Mouse (Mus musculus) embryo, embryonic 11 days (tissue): ENCODE measurements around the gene Gm5089.

Experiments used
- DNase-seq: peaks from one replicate; pipeline ENCODE4 v3.0.0-alpha.2; 2015

Gene Gm5089

GRCm38 (mm10) chr14:122477261-122477671, 26.4 kb upstream of the Gm5089 start:
- DNase-seq, result peak; percentile 67

GRCm38 (mm10) chr14:122476822-122477215, 25.9 kb upstream of the Gm5089 start:
- DNase-seq, result no peak

- DNase-seq, result peak; percentile 65
These were observed 25.3 kb upstream of the Gm5089 start for GRCm38 (mm10) chr14:122476041-122476821.

- peak; percentile 66 for DNase-seq
These were observed 24.7 kb upstream of the Gm5089 start for GRCm38 (mm10) chr14:122475557-122476040.

GRCm38 (mm10) chr14:122474891-122475556, 24.1 kb upstream of the Gm5089 start, which contains the start of gene Zic2:
Gene Zic2 (plus strand): TSS chr14:122475435.
- peak; percentile 88 for DNase-seq

GRCm38 (mm10) chr14:122474041-122474890, 23.4 kb upstream of the Gm5089 start:
- peak; percentile 91 for DNase-seq

- peak; percentile 48 for DNase-seq
These were observed 22.4 kb upstream of the Gm5089 start for GRCm38 (mm10) chr14:122473211-122473751.

GRCm38 (mm10) chr14:122472647-122473046, 21.7 kb upstream of the Gm5089 start:
- DNase-seq, result no peak

- DNase-seq, result peak; percentile 69
These were observed 21.2 kb upstream of the Gm5089 start for GRCm38 (mm10) chr14:122472161-122472560.

- peak; percentile 51 for DNase-seq
These were observed 20.7 kb upstream of the Gm5089 start for GRCm38 (mm10) chr14:122471449-122472085.

- DNase-seq, result peak; percentile 63
These were observed 18.2 kb upstream of the Gm5089 start for GRCm38 (mm10) chr14:122468971-122469755.

GRCm38 (mm10) chr14:122467926-122468841, 17.3 kb upstream of the Gm5089 start:
- peak; percentile 61 for DNase-seq

GRCm38 (mm10) chr14:122466756-122467362, 15.9 kb upstream of the Gm5089 start:
- no peak for DNase-seq

GRCm38 (mm10) chr14:122465931-122466490, 15.1 kb upstream of the Gm5089 start:
- no peak for DNase-seq

- peak; percentile 84 for DNase-seq
These were observed 14.1 kb upstream of the Gm5089 start, which contains the start of gene Zic5 for GRCm38 (mm10) chr14:122464763-122465741. Gene Zic5 (minus strand): TSS chr14:122465677.

GRCm38 (mm10) chr14:122464351-122464762, 13.4 kb upstream of the Gm5089 start:
- peak; percentile 69 for DNase-seq

- DNase-seq, result peak; percentile 79
These were observed 12.9 kb upstream of the Gm5089 start for GRCm38 (mm10) chr14:122463734-122464341.
